Mouse (Mus musculus) adrenal gland, postnatal 36 days (tissue): ENCODE results near the gene Med29. TPM values are rescaled to one million over a fixed set of nuclear protein-coding genes. Genes with fewer than 3 reads are reported as not detected.

Experiments
- DNase-seq, 2 experiments: peaks; one replicate each; pipeline ENCODE4 v3.0.0; 2021; ENCODE audit warnings: mixed read lengths in 1 of 2
- total RNA-seq, 2 experiments: library from RNA; stranded (reverse); gene quantifications; 2 replicates each; pipeline ENCODE4 v1.2.3; 2021

Med29 gene
- total RNA-seq, 2 experiments from 2014 or later = 33.6 to 47.4 TPM

DNA sequence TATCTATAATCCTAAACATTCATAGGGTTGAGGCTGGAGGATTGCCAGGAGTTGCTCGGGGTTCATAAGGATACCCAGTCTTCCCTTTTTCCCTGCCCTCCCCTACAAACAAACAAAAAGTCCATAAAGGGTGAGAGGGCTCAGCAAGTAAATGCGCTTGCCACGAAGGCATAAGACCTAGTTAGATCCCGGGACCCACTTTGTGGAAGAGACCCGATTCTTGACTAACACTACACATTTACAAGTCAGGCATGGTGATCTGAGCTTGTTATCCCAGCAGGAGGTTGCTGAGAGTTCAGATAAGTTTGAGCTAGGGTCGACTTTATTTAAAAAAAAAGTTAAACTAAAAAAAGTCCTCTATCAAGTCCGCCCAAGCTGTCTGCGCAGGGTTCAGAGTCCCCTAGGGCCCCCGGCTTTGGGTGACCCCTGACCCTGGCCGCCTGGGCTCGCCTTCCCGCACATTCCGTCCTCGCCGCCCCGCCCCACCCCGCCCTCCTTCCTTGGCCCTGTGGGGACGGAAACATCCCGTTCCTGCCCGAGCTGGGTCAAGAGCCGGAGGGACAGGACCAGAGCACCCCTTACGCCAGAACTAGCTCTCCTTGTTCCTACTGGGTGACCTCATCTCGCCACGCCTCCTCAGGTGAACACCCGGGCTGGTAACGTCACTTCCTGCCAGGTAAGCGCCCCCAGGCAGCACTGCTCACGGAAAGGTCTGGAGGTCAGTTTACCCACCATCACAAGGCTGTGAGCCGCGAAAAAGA is 16.3 kb downstream of the Med29 start:
- DNase-seq = peak; percentile 75 to 90

DNA sequence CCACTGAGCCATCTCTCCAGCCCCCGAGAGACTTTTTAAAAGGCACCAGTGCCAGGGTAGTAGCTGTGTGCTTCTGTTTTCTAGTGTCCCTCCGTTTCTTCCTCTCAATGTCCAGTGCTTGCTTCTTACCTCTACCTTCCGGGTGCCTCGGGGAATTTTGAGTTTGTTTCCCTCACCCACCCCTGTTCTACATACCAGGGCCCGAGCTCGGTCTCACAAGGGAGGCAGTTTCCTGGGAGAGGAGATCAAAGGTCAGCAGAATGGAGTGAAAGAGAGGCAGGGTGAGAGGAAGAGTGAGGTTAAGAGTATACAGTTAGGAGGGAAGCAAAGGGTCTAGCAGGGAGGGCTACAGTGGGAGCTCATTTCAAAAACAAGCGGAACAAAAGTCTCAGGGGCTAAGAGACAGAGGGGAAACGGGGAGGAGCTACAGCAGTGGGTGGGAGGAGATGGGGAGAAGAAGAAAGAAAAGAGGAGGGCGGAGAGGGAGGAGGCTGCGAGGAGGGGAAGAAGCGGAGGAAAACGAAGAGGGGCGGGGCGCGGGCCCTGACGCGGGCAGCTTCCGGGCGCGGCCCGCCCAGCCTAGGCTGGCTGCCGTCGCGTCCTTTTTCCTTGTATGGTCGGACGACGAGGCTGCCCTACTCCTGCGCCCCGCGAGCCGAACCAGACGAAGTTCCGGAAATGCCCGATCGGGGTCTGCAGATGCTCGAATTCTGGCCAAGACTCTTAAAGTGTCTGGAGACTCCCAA is 17.2 kb downstream of the Med29 start:
- DNase-seq = peak; percentile 91 to 96

DNA sequence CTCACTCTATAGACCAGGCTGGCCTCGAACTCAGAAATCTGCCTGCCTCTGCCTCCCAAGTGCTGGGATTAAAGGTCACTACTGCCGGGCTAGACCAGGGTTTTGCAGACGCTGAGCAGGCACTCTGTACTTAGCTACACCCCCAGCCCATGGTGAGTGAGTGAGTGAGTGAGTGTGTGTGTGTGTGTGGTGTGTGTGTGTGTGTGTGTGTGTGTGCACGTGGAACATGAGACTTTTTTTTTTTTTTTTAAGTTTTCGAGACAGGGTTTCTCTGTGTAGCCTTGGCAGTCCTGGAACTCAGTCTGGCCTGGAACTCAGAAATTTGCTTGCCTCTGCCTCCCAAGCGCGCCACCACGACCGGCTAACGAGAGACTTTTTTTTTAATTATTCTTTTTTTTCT is 17.9 kb downstream of the Med29 start:
- DNase-seq = no peak

GRCm38 (mm10) chr7:28373891-28374495 is 18.5 kb downstream of the Med29 start:
- DNase-seq = no peak

DNA sequence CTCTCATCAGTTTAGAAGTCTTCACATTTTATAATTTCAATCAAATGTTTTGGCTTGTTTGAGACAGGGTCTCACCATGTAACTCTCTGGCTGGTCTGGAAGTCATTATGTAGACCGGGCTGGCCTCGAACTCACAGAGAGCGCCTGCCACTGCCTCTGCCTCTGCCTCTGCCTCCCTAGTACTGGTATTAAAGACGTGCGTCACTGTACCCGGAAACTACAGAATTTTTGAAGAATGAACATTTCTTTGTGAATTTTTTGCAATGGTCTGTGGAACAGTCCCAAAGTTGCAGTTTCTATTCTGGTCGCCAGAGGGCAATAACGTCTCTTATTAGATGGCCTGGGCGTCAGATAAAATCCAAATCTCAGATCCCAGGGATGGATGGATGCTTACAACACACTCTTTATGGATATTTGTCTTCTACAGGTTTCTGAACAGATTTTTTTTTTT is 19.4 kb downstream of the Med29 start:
- peak; percentile 66 to 82 for DNase-seq

DNA sequence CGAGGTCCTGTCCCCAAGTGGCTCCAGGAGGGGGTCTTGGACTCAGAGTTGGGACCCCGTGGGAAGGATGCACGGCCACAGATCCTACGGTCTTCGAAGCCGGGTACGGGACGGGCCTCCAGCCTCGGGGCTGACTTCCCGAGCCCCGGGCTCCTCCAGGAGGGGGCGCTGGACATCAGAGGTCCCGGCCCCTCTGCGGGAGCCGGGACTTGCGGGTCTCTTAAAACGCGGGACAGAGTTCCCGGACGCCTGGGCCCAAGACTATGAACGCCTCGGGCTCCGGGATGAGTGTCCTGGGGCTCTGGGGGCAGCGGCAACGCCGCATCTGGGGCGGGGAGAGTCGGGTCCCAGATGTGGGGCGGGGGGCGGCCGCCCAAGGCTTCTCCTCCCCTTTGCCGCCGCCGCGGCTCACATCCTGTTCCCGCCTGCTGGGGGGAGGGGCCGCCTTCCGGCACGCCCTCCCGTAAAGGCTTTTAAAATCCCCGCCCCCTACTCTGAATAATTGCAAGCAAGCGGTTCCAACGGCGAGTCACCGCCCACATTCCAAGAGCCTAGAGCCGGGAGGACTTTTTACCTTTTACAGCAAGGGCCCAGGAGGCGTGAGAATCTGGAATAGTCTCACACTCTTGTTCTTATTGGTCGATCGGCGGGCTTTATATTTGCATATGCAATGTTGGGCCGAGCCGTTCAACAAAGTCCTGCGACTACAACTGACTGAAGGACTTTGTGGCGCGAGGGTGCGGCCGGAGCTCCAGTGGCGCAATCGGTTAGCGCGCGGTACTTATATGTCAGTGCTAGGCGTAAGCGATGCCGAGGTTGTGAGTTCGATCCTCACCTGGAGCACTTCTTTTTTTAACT is 20.0 kb downstream of the Med29 start, which contains the start of gene Plekhg2:
Gene Plekhg2 (minus strand): TSS at position 349 of the 858 bp plus-strand sequence.
- DNase-seq = peak; percentile 96 to 97

- DNase-seq = peak; percentile 63 to 68
Measured at GRCm38 (mm10) chr7:28371514-28371989, 21.0 kb downstream of the Med29 start.

- DNase-seq = no peak
Measured at GRCm38 (mm10) chr7:28370977-28371513, 21.5 kb downstream of the Med29 start.

DNA sequence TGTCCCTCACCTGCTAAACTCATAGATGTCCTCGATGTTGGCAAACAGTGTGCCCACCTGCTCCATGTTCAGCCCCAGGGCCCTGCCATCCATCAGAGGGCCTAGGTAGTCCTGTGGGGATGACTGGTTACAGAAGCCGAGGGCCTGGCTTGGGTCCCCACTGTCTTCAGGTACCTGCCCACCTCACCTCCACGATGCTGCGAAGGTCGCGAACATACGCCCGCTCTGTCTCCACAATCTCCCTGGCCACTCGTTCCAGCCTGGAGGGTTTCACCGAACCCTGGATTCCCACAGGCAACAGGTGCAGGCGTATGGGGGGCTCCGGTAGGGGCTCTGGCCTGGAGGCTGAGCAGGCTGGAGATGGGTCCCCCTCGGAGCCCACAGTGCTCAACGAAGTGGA is 22.5 kb downstream of the Med29 start:
- DNase-seq = no peak

DNA sequence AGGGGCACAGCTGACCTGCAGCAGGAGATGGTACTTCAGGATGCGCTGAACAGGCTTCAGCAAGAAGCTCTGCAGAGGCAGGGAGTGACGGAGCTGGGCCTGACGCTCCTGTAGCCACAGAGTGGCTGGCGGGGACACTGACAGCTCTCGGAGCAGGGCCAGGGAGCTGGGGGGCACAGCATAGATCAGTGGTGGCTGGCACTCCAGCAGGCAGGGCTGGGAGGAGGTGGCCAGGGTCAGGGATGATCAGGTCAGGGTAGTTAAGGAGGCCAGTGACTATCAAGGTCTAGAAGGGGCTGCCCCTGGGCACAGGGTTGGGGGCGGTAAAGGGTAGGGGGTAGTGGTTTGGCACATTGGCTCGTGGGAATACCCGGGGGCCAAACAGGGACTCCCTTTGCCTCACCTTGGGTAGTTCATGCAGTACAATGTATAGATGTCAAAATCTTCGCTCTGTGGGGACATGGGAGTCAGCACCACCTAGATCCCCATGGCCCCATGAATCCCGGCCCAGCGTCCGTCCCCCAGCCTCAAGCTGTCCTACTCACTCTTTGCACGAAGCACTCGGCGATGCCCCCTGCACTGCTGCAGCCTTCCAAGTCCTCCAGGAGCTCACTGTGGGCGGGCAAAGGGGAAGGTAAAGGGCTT is 24.1 kb downstream of the Med29 start:
- no peak for DNase-seq

DNA sequence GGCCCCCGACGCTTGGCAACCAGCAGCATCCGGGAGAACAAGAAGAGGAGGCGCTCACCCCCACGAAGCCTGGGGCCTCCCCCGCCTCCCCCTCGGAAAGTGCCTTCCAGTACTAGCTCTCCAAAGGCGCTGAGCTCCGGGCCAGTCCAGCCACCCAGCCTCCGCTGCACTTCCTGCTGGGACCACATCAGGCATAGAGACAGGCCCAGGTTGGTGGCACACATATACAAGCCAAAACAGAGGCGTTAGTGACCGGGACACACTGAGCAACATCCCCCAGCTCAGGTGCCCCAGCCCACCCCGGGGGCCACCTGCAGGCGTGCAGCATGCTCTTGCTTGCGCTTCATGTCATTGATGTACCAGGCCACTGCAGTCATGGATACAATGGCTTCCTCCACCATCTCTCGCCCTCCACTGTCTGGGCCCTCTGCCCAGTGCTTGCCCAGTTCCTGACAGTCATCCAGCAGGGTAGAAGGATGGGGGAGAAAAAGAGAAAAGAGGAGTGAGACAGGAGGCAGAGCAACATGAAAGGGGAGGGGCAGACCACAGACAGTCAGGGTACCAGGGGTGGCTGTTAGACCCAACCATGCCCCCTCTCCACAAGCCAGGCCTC is 24.7 kb downstream of the Med29 start:
- no peak for DNase-seq

GRCm38 (mm10) chr7:28362441-28363060 is 30.0 kb downstream of the Med29 start:
- no peak for DNase-seq

- DNase-seq = no peak
Measured at GRCm38 (mm10) chr7:28361647-28362341, 30.7 kb downstream of the Med29 start.

DNA sequence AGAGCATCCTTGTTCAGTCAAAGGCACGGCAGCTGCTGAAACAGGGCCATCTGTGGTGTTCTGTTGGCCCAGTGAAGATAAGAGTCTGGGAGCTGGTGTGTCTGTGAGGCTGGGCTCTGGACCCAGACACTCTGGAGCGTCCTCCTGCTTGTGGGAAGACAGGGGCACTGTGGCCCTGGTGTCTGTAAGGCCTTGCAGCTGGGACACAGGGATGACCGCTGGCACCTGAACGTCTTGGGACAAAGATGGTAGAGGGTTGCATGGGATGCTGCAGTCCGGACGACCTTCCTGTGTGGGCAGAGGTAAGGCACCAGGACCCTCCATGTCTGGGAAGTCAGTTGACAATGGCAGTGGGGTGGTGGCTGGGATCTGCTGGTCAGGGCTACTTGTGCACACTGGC is 32.2 kb downstream of the Med29 start:
- no peak for DNase-seq

- DNase-seq = no peak
Measured at GRCm38 (mm10) chr7:28359854-28360253, 32.7 kb downstream of the Med29 start.

DNA sequence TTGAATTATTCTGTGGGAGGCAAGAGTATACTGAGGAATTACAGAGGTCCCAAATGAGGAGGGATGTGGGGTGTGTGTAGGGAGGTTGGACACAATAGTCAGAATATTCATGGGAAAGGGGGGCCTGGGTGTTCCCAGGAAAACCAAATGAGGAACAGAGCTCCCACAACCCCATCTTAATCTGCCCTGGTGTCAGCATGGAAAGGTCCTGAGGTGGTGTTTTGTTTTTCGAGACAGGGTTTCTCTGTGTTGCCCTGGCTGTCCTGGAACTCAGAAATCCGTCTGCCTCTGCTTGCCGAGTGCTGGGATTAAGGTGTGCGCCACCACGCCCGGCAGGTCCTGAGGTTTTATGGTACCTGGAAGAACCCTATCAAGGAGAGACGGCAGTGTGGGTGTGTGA is 34.1 kb downstream of the Med29 start:
- DNase-seq = no peak

- peak; percentile 61 to 63 for DNase-seq
Measured at GRCm38 (mm10) chr7:28357984-28358383, 34.5 kb downstream of the Med29 start.

- peak; percentile 45 to 52 for DNase-seq
Measured at GRCm38 (mm10) chr7:28356981-28357380, 35.5 kb downstream of the Med29 start.

DNA sequence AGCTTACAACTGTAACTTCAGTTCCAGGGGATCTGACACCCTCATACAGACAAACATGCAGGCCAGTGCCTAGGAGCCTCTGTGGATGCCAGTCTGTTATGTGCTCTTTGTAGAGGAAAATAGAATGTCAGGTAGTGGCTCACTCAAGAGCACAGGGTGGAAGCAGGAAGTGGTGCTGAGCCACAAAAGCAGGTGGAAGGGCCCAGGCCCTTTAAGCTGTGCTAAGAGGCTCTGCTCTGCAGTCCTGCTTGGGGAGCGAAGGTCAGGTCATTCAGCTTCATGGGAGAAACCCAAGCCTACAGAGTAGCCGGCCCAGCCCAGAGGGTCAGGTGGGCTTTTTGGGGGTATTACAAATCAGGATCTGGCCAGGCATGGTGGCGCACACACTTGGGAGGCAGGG is 37.3 kb downstream of the Med29 start:
- no peak for DNase-seq
